Mouse (Mus musculus) stomach, embryonic 16.5 days (tissue): ENCODE data around the gene Slc9a1. TPM values are rescaled to one million over a fixed set of nuclear protein-coding genes. Genes with fewer than 3 reads are reported as not detected.

Source experiments
- ATAC-seq: fragments of 200-750 bp; cut with Nextera tagmentation; 2 replicates; pipeline ENCODE4 v1.8.0; 2017; ENCODE audit warnings: moderate number of reproducible peaks, moderate TSS enrichment; ENCODE audit not compliant: insufficient read depth, low FRiP score
- H3K27ac ChIP-seq: fragments of 300-500 bp; sonication (generic); 2 replicates; pipeline ENCODE4 v1.5.1; 2014; ENCODE audit warnings: low read length
- H3K27me3 ChIP-seq: fragments of 300-500 bp; sonication (generic); 2 replicates; pipeline ENCODE4 v1.6.1; 2014; ENCODE audit warnings: low read length, control low read depth, mixed read lengths; ENCODE audit not compliant: control insufficient read depth, insufficient read depth
- H3K36me3 ChIP-seq: fragments of 300-500 bp; sonication (generic); 2 replicates; pipeline ENCODE4 v1.6.1; 2014; ENCODE audit warnings: low read length; ENCODE audit not compliant: control insufficient read depth, insufficient read depth
- H3K4me1 ChIP-seq: fragments of 300-500 bp; sonication (generic); 2 replicates; pipeline ENCODE4 v1.6.1; 2014; ENCODE audit warnings: low read length, control low read depth, mixed read lengths; ENCODE audit not compliant: control insufficient read depth, insufficient read depth
- H3K4me2 ChIP-seq: fragments of 300-500 bp; sonication (generic); 2 replicates; pipeline ENCODE4 v1.6.1; 2014; ENCODE audit warnings: low read depth, low read length, mixed read lengths
- H3K4me3 ChIP-seq: fragments of 300-500 bp; sonication (generic); replicated peaks from 2 replicates; pipeline ENCODE4 v1.5.1; 2014; ENCODE audit warnings: mild to moderate bottlenecking, low read length
- H3K9ac ChIP-seq: fragments of 300-500 bp; sonication (generic); 2 replicates; pipeline ENCODE4 v1.6.1; 2014; ENCODE audit warnings: low read length
- H3K9me3 ChIP-seq: fragments of 300-500 bp; sonication (generic); replicated peaks from 2 replicates; pipeline ENCODE4 v1.6.1; 2016; ENCODE audit warnings: low read length, control low read depth; ENCODE audit not compliant: control insufficient read depth
- WGBS: fragments of 180-500 bp; shearing (Covaris S2); extraction: QIAGEN DNeasy Blood & Tissue Kit; methylation state at CpG from one replicate; pipeline ENCODE4 v1.1.7; 2014; 5-methylcytosine and 5-hydroxymethylcytosine counted together
- polyA plus RNA-seq: library from polyadenylated mRNA; unstranded; fragments of >200 nt; fragmentation: Nextera tagmentation; extraction: Ambion mirVana; gene quantifications from 2 replicates; pipeline ENCODE4 v1.2.1, GENCODE M21; 2015

Gene Slc9a1
- polyA plus RNA-seq, result 10.1 and 10.7 TPM in 2 replicates

- Histone ChIP-seq H3K27me3 (no peaks in the 10 kb centered on the region), H3K4me2 (peak within 1 kb of the TSS; percentile 91), H3K4me1 (peaks cover 40% of the 10 kb centered on the region), H3K27ac (peak within 1 kb of the TSS; percentile 87), H3K9ac (peak within 1 kb of the TSS; percentile 95), H3K4me3 (peak within 1 kb of the TSS; percentile 87), H3K36me3 (peaks cover under 1% of the 10 kb centered on the region; the same call in 1 of the 2 replicates), H3K9me3 (no peaks in the 10 kb centered on the region)
- WGBS, result under 1% methylated on average over 40 of the region's 40 CpGs
- peak; percentile 94 for ATAC-seq
Observed at GRCm38 (mm10) chr4:133369553-133370297, at the start of gene Slc9a1. Gene Slc9a1, plus strand, starts transcription at chr4:133369706.

- Histone ChIP-seq H3K4me3 (no peak overlapping the region), H3K36me3 (no peaks in the 10 kb centered on the region), H3K9ac (no peak overlapping the region), H3K4me1 (peaks cover 2% of the 10 kb centered on the region; the same call in 1 of the 2 replicates), H3K4me2 (no peak overlapping the region), H3K27ac (no peak overlapping the region), H3K27me3 (no peaks in the 10 kb centered on the region), H3K9me3 (no peaks in the 10 kb centered on the region)
- no peak for ATAC-seq
- WGBS, result 60% methylated on average over 7 of the region's 7 CpGs
Observed at GRCm38 (mm10) chr4:133328129-133328528, 41.4 kb upstream of the Slc9a1 start.

- no peak overlapping the region for H3K27ac ChIP-seq
- H3K36me3 ChIP-seq, result no peaks in the 10 kb centered on the region
- H3K9me3 ChIP-seq, result no peaks in the 10 kb centered on the region
- peaks cover 2% of the 10 kb centered on the region; the same call in 1 of the 2 replicates for H3K4me1 ChIP-seq
- H3K9ac ChIP-seq, result no peak overlapping the region
- no peaks in the 10 kb centered on the region for H3K27me3 ChIP-seq
- ATAC-seq, result no peak
- no peak overlapping the region for H3K4me3 ChIP-seq
- 80% methylated on average over 4 of the region's 4 CpGs for WGBS
- H3K4me2 ChIP-seq, result no peak overlapping the region
Observed at GRCm38 (mm10) chr4:133330296-133330695, 39.2 kb upstream of the Slc9a1 start.

GRCm38 (mm10) chr4:133333306-133333705 is 36.2 kb upstream of the Slc9a1 start:
- Histone ChIP-seq H3K4me2 (no peak overlapping the region), H3K4me3 (no peak overlapping the region), H3K27me3 (no peaks in the 10 kb centered on the region), H3K4me1 (peaks cover 10% of the 10 kb centered on the region; the same call in 1 of the 2 replicates), H3K9ac (no peak overlapping the region), H3K36me3 (no peaks in the 10 kb centered on the region), H3K9me3 (no peaks in the 10 kb centered on the region), H3K27ac (no peak overlapping the region)
- 63% methylated on average over 6 of the region's 6 CpGs for WGBS
- ATAC-seq, result no peak

- H3K4me3 ChIP-seq, result peak overlapping the region; percentile 96
- no peaks in the 10 kb centered on the region for H3K27me3 ChIP-seq
- H3K9ac ChIP-seq, result peak overlapping the region; percentile 94
- no peak overlapping the region for H3K27ac ChIP-seq
- no peak for ATAC-seq
- H3K4me2 ChIP-seq, result peak overlapping the region; percentile 82
- H3K36me3 ChIP-seq, result no peaks in the 10 kb centered on the region
- H3K9me3 ChIP-seq, result no peaks in the 10 kb centered on the region
- WGBS, result 9% methylated on average over 14 of the region's 14 CpGs
- peaks cover 13% of the 10 kb centered on the region; the same call in 1 of the 2 replicates for H3K4me1 ChIP-seq
Observed at GRCm38 (mm10) chr4:133337833-133338520, 31.5 kb upstream of the Slc9a1 start.

DNA sequence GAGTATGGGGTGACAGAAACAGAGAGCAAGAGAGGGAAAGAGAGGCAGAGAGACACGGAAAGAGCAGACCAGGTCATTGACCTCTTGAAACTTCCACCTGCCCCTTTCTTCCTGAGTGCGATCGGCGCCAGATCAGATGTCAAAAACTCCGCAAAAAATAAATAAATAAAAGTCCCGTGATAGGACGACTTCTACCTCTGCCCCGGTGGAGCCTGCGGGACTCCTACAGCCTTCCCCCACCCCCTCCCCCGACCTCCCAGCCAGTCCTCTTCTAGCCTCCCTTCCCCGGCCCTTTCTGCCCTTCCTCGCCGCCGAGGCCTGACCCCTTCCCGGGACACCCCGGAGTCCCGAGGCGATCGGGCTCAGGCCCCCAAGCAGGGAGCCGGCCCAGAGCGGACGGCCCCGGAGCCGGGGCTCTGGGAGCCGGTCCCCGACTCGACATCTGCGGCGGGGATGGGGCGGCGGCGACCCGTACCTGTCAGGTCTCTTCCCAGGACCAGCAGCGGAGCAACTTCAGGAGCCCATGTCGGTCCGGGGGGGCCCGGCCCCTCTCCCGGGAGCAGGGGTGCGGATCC is 30.9 kb upstream of the Slc9a1 start:
- H3K4me2 ChIP-seq, result peak overlapping the region; percentile 82
- WGBS, result under 1% methylated on average over 39 of the region's 39 CpGs
- no peaks in the 10 kb centered on the region for H3K9me3 ChIP-seq
- H3K27me3 ChIP-seq, result no peaks in the 10 kb centered on the region
- peaks cover 13% of the 10 kb centered on the region; the same call in 1 of the 2 replicates for H3K4me1 ChIP-seq
- ATAC-seq, result no peak; the same call in 1 of the 2 replicates
- H3K36me3 ChIP-seq, result no peaks in the 10 kb centered on the region
- H3K9ac ChIP-seq, result peak overlapping the region; percentile 94
- peak overlapping the region; percentile 96 for H3K4me3 ChIP-seq
- peak overlapping the region; percentile 64 for H3K27ac ChIP-seq

DNA sequence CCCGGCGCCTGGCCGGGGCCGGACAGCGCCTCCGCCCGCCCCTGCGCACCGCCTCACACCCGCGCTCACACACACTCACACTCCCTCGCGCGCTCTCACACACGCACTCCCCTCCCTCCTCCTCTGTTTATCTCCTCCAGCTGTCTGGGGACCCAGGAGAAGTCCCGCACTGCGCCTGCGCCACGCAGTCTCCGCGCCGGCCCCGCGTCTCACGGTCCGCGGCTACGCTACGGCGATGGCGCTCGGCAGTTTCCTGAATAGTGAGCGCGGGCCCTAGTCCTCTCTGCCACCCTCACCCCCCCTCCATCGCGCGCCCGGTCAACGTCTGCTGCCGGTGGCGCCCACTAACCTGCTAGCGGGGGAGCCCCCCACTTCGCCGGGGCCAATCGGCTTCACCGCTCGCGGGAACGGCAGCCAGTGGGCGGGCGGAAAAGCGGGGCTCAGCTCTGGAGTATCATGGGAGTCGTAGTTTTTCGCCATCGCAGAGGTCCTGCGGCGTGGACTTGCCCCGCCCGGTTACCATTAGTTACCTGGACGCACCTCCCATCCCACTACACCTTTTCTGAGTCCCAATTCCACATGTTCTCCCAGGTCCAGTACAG is 30.3 kb upstream of the Slc9a1 start:
- Histone ChIP-seq H3K36me3 (no peaks in the 10 kb centered on the region), H3K9ac (peak overlapping the region; percentile 94), H3K4me2 (peak overlapping the region; percentile 82), H3K9me3 (no peaks in the 10 kb centered on the region), H3K4me1 (peaks cover 13% of the 10 kb centered on the region; the same call in 1 of the 2 replicates), H3K27me3 (no peaks in the 10 kb centered on the region), H3K4me3 (peak overlapping the region; percentile 96), H3K27ac (peak overlapping the region; percentile 64)
- WGBS, result under 1% methylated on average over 60 of the region's 60 CpGs
- peak; percentile 98 for ATAC-seq

- H3K4me1 ChIP-seq, result peaks cover 13% of the 10 kb centered on the region; the same call in 1 of the 2 replicates
- no peak overlapping the region for H3K27ac ChIP-seq
- H3K4me2 ChIP-seq, result no peak overlapping the region
- H3K4me3 ChIP-seq, result no peak overlapping the region
- no peaks in the 10 kb centered on the region for H3K9me3 ChIP-seq
- ATAC-seq, result no peak
- no peaks in the 10 kb centered on the region for H3K36me3 ChIP-seq
- WGBS, result 84% methylated on average over 2 of the region's 2 CpGs
- no peaks in the 10 kb centered on the region for H3K27me3 ChIP-seq
- H3K9ac ChIP-seq, result no peak overlapping the region
Observed at GRCm38 (mm10) chr4:133340217-133340616, 29.3 kb upstream of the Slc9a1 start.
